Mouse (Mus musculus): ENCODE results near the gene Zfp961. TPM values are rescaled to one million over a fixed set of nuclear protein-coding genes. Genes with fewer than 3 reads are reported as not detected.

Zfp961 gene
- polyA plus RNA-seq (2012; rRNA removed) = 0.68 and 1.4 TPM in 2 replicates

GRCm38 (mm10) chr8:71950482-71951221, at the start of gene Zfp961:
Gene Zfp961 (plus strand): TSS chr8:71951038.

GRCm38 (mm10) chr8:71908309-71909261, 42.3 kb upstream of the Zfp961 start, which contains the start of the genes Zfp882 and Zfp617:
Gene Zfp882 (plus strand): TSS chr8:71908608.
Gene Zfp617 (plus strand): TSS chr8:71908635.

GRCm38 (mm10) chr8:72009473-72009872, 58.6 kb downstream of the Zfp961 start, which contains the start of gene Cyp4f18:
Gene Cyp4f18 (minus strand): TSS chr8:72009626.

GRCm38 (mm10) chr8:72040918-72041317, 90.1 kb downstream of the Zfp961 start, which contains the start of gene Olfr372:
Gene Olfr372 (plus strand): TSS chr8:72041218.

Other genes with a start within 250 kb of the Zfp961 start
- 89.2 and 150 TPM in 2 replicates for gene B3gnt3, start 249.2 kb upstream of the Zfp961 start, polyA plus RNA-seq (2012; rRNA removed)
- gene Fcho1, start 225.3 kb upstream of the Zfp961 start, polyA plus RNA-seq (2012; rRNA removed) = 37.7 and 57.6 TPM in 2 replicates
- gene Zfp709, start 69.0 kb upstream of the Zfp961 start, polyA plus RNA-seq (2012; rRNA removed) = 0.01 and 0.08 TPM in 2 replicates
- gene Zfp882, start 42.4 kb upstream of the Zfp961 start, polyA plus RNA-seq (2012; rRNA removed) = not detected in 2 replicates
- 0.18 and 0.32 TPM in 2 replicates for gene Zfp617, start 42.4 kb upstream of the Zfp961 start, polyA plus RNA-seq (2012; rRNA removed)
- gene Cyp4f18, start 58.6 kb downstream of the Zfp961 start, polyA plus RNA-seq (2012; rRNA removed) = 6.1 and 21.1 TPM in 2 replicates
- not detected in 2 replicates for gene Olfr372, start 90.2 kb downstream of the Zfp961 start, polyA plus RNA-seq (2012; rRNA removed)
- gene Olfr373, start 132.1 kb downstream of the Zfp961 start, polyA plus RNA-seq (2012; rRNA removed) = not detected in 2 replicates
- not detected in 2 replicates for gene Olfr374, start 156.0 kb downstream of the Zfp961 start, polyA plus RNA-seq (2012; rRNA removed)
- gene Tpm4, start 183.9 kb downstream of the Zfp961 start, polyA plus RNA-seq (2012; rRNA removed) = 26.4 and 27.0 TPM in 2 replicates
- gene Rab8a, start 210.2 kb downstream of the Zfp961 start, polyA plus RNA-seq (2012; rRNA removed) = 15.6 and 16.6 TPM in 2 replicates
- 2.1 and 2.7 TPM in 2 replicates for gene Hsh2d, start 238.6 kb downstream of the Zfp961 start, polyA plus RNA-seq (2012; rRNA removed)